Mouse (Mus musculus): ENCODE results near the gene Vmn1r223.
"Not testable (repeated sequence)": the region's sequence is repeated elsewhere in the genome, so short reads cannot be mapped to it uniquely, and the experiment has no call there.

The Vmn1r223 gene

GRCm38 (mm10) chr13:23246834-23247233 lies at the start of gene Vmn1r223:
TSS of gene Vmn1r223 (plus strand) at chr13:23247134.
- not testable (repeated sequence) for DNase-seq (ENCODE audit: low read depth in 2 of 2, low spot score in 2 of 2)

- not testable (repeated sequence) for DNase-seq (ENCODE audit: low read depth in 2 of 2, low spot score in 2 of 2)
Measured at GRCm38 (mm10) chr13:23203885-23204284, 43.0 kb upstream of the Vmn1r223 start.

- not testable (repeated sequence) for DNase-seq (ENCODE audit: low read depth in 2 of 2, low spot score in 2 of 2)
Measured at GRCm38 (mm10) chr13:23213827-23214226, 33.1 kb upstream of the Vmn1r223 start, which contains the start of gene Vmn1r221. TSS of gene Vmn1r221 (plus strand) at chr13:23214127.

GRCm38 (mm10) chr13:23235847-23236246 lies 11.1 kb upstream of the Vmn1r223 start, which contains the start of gene Vmn1r222:
TSS of gene Vmn1r222 (minus strand) at chr13:23235947.
- DNase-seq (ENCODE audit: low read depth in 2 of 2, low spot score in 2 of 2) = not testable (repeated sequence)

GRCm38 (mm10) chr13:23258546-23259048 lies 11.7 kb downstream of the Vmn1r223 start:
- no peak for DNase-seq (ENCODE audit: low read depth in 2 of 2, low spot score in 2 of 2)

GRCm38 (mm10) chr13:23268606-23269005 lies 21.7 kb downstream of the Vmn1r223 start:
- not testable (repeated sequence) for DNase-seq (ENCODE audit: low read depth in 2 of 2, low spot score in 2 of 2)

- not testable (repeated sequence) for DNase-seq (ENCODE audit: low read depth in 2 of 2, low spot score in 2 of 2)
Measured at GRCm38 (mm10) chr13:23269127-23269526, 22.2 kb downstream of the Vmn1r223 start.

- DNase-seq (ENCODE audit: low read depth in 2 of 2, low spot score in 2 of 2) = no peak
Measured at GRCm38 (mm10) chr13:23269681-23270080, 22.7 kb downstream of the Vmn1r223 start.

- DNase-seq (ENCODE audit: low read depth in 2 of 2, low spot score in 2 of 2) = no peak
Measured at GRCm38 (mm10) chr13:23270321-23271101, 23.6 kb downstream of the Vmn1r223 start.

GRCm38 (mm10) chr13:23279576-23279975 lies 32.6 kb downstream of the Vmn1r223 start:
- no peak for DNase-seq (ENCODE audit: low read depth in 2 of 2, low spot score in 2 of 2)

GRCm38 (mm10) chr13:23279992-23280391 lies 33.1 kb downstream of the Vmn1r223 start:
- no peak for DNase-seq (ENCODE audit: low read depth in 2 of 2, low spot score in 2 of 2)

GRCm38 (mm10) chr13:23285191-23285920 lies 38.4 kb downstream of the Vmn1r223 start:
- no peak for DNase-seq (ENCODE audit: low read depth in 2 of 2, low spot score in 2 of 2)

- DNase-seq (ENCODE audit: low read depth in 2 of 2, low spot score in 2 of 2) = no peak
Measured at GRCm38 (mm10) chr13:23285921-23286720, 39.2 kb downstream of the Vmn1r223 start.

GRCm38 (mm10) chr13:23286721-23287362 lies 39.9 kb downstream of the Vmn1r223 start:
- DNase-seq (ENCODE audit: low read depth in 2 of 2, low spot score in 2 of 2) = no peak

GRCm38 (mm10) chr13:23297737-23298136 lies 50.8 kb downstream of the Vmn1r223 start:
- no peak for DNase-seq (ENCODE audit: low read depth in 2 of 2, low spot score in 2 of 2)

GRCm38 (mm10) chr13:23298445-23299232 lies 51.7 kb downstream of the Vmn1r223 start:
- DNase-seq (ENCODE audit: low read depth in 2 of 2, low spot score in 2 of 2) = no peak

- DNase-seq (ENCODE audit: low read depth in 2 of 2, low spot score in 2 of 2) = no peak
Measured at GRCm38 (mm10) chr13:23299276-23299998, 52.5 kb downstream of the Vmn1r223 start.

GRCm38 (mm10) chr13:23299999-23300341 lies 53.0 kb downstream of the Vmn1r223 start:
- DNase-seq (ENCODE audit: low read depth in 2 of 2, low spot score in 2 of 2) = no peak

All from CD8-positive naive resting alpha-beta T cell, adult 2 months (primary cell).